Mouse (Mus musculus) induced T-regulatory cell, adult 2 months (primary cell): Measurements from ENCODE around the gene Arg1.

ENCODE experiments used
- DNase-seq: peaks from one replicate; pipeline ENCODE4 v3.0.0-alpha.2; 2012; ENCODE audit warnings: low read depth

Gene Arg1

GRCm38 (mm10) chr10:24926962-24927720 is at the start of gene Arg1:
TSS of gene Arg1 (minus strand) at chr10:24927484.
- DNase-seq = no peak

GRCm38 (mm10) chr10:24973845-24974514 is 46.7 kb upstream of the Arg1 start:
- DNase-seq = no peak

GRCm38 (mm10) chr10:24973385-24973784 is 46.1 kb upstream of the Arg1 start:
- no peak for DNase-seq

GRCm38 (mm10) chr10:24972923-24973322 is 45.6 kb upstream of the Arg1 start:
- no peak for DNase-seq

GRCm38 (mm10) chr10:24965821-24966550 is 38.7 kb upstream of the Arg1 start:
- DNase-seq = no peak

GRCm38 (mm10) chr10:24961889-24962288 is 34.6 kb upstream of the Arg1 start:
- DNase-seq = no peak

GRCm38 (mm10) chr10:24961112-24961511 is 33.8 kb upstream of the Arg1 start:
- DNase-seq = peak; percentile 61

- no peak for DNase-seq
Measured at GRCm38 (mm10) chr10:24959043-24959916, 32.0 kb upstream of the Arg1 start.

- DNase-seq = no peak
Measured at GRCm38 (mm10) chr10:24958280-24959042, 31.2 kb upstream of the Arg1 start.

- peak; percentile 17 for DNase-seq
Measured at GRCm38 (mm10) chr10:24953876-24954275, 26.6 kb upstream of the Arg1 start.

GRCm38 (mm10) chr10:24952549-24952948 is 25.3 kb upstream of the Arg1 start:
- DNase-seq = no peak

- no peak for DNase-seq
Measured at GRCm38 (mm10) chr10:24951575-24951974, 24.3 kb upstream of the Arg1 start.

GRCm38 (mm10) chr10:24950223-24950622 is 22.9 kb upstream of the Arg1 start:
- DNase-seq = no peak

GRCm38 (mm10) chr10:24948278-24948677 is 21.0 kb upstream of the Arg1 start:
- no peak for DNase-seq

- DNase-seq = no peak
Measured at GRCm38 (mm10) chr10:24947871-24948270, 20.6 kb upstream of the Arg1 start.

GRCm38 (mm10) chr10:24930143-24930542 is 2.9 kb upstream of the Arg1 start:
- DNase-seq = no peak

GRCm38 (mm10) chr10:24928072-24928471 is 788 bp upstream of the Arg1 start:
- DNase-seq = peak; percentile 37

- no peak for DNase-seq
Measured at GRCm38 (mm10) chr10:24926380-24926779, 904 bp downstream of the Arg1 start.

GRCm38 (mm10) chr10:24924296-24924695 is 3.0 kb downstream of the Arg1 start:
- no peak for DNase-seq

- no peak for DNase-seq
Measured at GRCm38 (mm10) chr10:24922977-24923376, 4.3 kb downstream of the Arg1 start.

GRCm38 (mm10) chr10:24915486-24915885 is 11.8 kb downstream of the Arg1 start:
- DNase-seq = no peak
